Mouse (Mus musculus) adrenal gland, postnatal 0 days (tissue): Measurements from ENCODE around the gene Ankrd55. TPM values are rescaled to one million over a fixed set of nuclear protein-coding genes. Genes with fewer than 3 reads are reported as not detected.

ENCODE experiments used
- polyA plus RNA-seq: library from polyadenylated mRNA; unstranded; fragments of >200 nt; fragmentation: Nextera tagmentation; extraction: Ambion mirVana; gene quantifications from 2 replicates; pipeline ENCODE4 v1.2.1, GENCODE M21; 2015

Ankrd55 gene
- 1.7 and 3.3 TPM in 2 replicates for polyA plus RNA-seq

GRCm38 (mm10) chr13:112288225-112289178, at the start of gene Ankrd55:
Gene Ankrd55, plus strand, starts transcription at chr13:112288451.

Other genes starting within 250 kb of the Ankrd55 start
- 45.5 and 55.2 TPM in 2 replicates for gene Il6st, start 175.6 kb downstream of the Ankrd55 start, polyA plus RNA-seq